Mouse (Mus musculus): Measurements from ENCODE around the gene Kcnj9.

DNA sequence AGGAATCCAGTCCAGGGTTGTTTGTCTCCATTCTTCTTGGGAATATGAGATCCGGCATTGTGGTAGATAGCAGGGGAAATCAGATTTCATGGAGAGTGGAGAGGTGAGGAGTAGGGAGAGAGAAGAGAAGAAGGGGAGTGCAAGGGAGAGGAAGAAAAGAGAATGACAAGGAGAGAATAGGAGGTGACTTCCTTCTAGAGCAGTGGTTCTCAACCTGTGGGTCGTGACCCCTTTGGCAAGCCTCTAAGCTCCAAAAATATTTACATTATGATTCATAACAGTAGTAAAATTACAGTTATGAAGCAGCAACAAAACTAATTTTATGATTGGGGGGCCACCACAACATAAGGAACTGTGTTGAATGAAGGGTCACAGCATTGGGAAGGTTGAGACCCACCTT is 3.8 kb upstream of the Kcnj9 start:
- TF ChIP-seq POLR2A (IDR thresholded peaks at IDR 0.05; ENCODE audit: insufficient read length, low read depth) (no peak), USF1 (IDR thresholded peaks at IDR 0.05; ENCODE audit: low read depth) (no peak), REST (IDR thresholded peaks at IDR 0.05; ENCODE audit: insufficient read depth, insufficient read length) (no peak), POLR2AphosphoS2 (IDR thresholded peaks at IDR 0.05; ENCODE audit: insufficient read length, low read depth) (no peak)

Data from myocyte (in vitro differentiated cells).